Mouse (Mus musculus) hindbrain, embryonic 16.5 days (tissue): Measurements from ENCODE around the gene Pkd1. TPM values are rescaled to one million over a fixed set of nuclear protein-coding genes. Genes with fewer than 3 reads are reported as not detected.

ENCODE experiments used
- ATAC-seq: fragments of 200-750 bp; cut with Nextera tagmentation; 2 replicates; pipeline ENCODE4 v1.8.0; 2017; ENCODE audit warnings: moderate TSS enrichment, moderate library complexity
- H3K27ac ChIP-seq: fragments of 300-500 bp; sonication (generic); 2 replicates; pipeline ENCODE4 v1.5.1; 2014; ENCODE audit warnings: low read depth, mild to moderate bottlenecking, control low read depth, low read length, moderate library complexity
- H3K27me3 ChIP-seq: fragments of 300-500 bp; sonication (generic); replicated peaks from 2 replicates; pipeline ENCODE4 v1.6.1; 2014; ENCODE audit warnings: low read length; ENCODE audit not compliant: control insufficient read depth, insufficient read depth
- H3K36me3 ChIP-seq: fragments of 300-500 bp; sonication (generic); 2 replicates; pipeline ENCODE4 v1.6.1; 2014; ENCODE audit warnings: mild to moderate bottlenecking, low read length, moderate library complexity, mixed read lengths; ENCODE audit not compliant: control insufficient read depth, insufficient read depth
- H3K4me1 ChIP-seq: fragments of 300-500 bp; sonication (generic); 2 replicates; pipeline ENCODE4 v1.6.1; 2014; ENCODE audit warnings: low read depth, low read length; ENCODE audit not compliant: control insufficient read depth, insufficient read depth
- H3K4me2 ChIP-seq: fragments of 300-500 bp; sonication (generic); 2 replicates; pipeline ENCODE4 v1.6.1; 2014; ENCODE audit warnings: mild to moderate bottlenecking, low read length, control low read depth, moderate library complexity
- H3K4me3 ChIP-seq: fragments of 300-500 bp; sonication (generic); 2 replicates; pipeline ENCODE4 v1.5.1; 2014; ENCODE audit warnings: mild to moderate bottlenecking, low read length, control low read depth, moderate library complexity
- H3K9ac ChIP-seq: fragments of 300-500 bp; sonication (generic); 2 replicates; pipeline ENCODE4 v1.6.1; 2014; ENCODE audit warnings: low read depth, mild to moderate bottlenecking, control low read depth, low read length, moderate library complexity
- H3K9me3 ChIP-seq: fragments of 300-500 bp; sonication (generic); 2 replicates; pipeline ENCODE4 v1.6.1; 2014; ENCODE audit warnings: mild to moderate bottlenecking, low read length, moderate library complexity; ENCODE audit not compliant: control insufficient read depth
- WGBS: fragments of 180-500 bp; shearing (Covaris S2); extraction: QIAGEN DNeasy Blood & Tissue Kit; methylation state at CpG from one replicate; pipeline ENCODE4 v1.1.7; 2014; 5-methylcytosine and 5-hydroxymethylcytosine counted together
- polyA plus RNA-seq: library from polyadenylated mRNA; unstranded; fragments of >200 nt; fragmentation: Nextera tagmentation; extraction: Ambion mirVana; gene quantifications from 2 replicates; pipeline ENCODE4 v1.2.1, GENCODE M21; 2015

The Pkd1 gene
- 26.8 and 29.9 TPM in 2 replicates for polyA plus RNA-seq

GRCm38 (mm10) chr17:24549618-24550415, at the start of gene Pkd1:
Gene Pkd1, plus strand, starts transcription at chr17:24549834.
- H3K9me3 ChIP-seq: no peaks in the 10 kb centered on the region
- 0 out of 2 replicates have a peak, but pooled peaks cover 3% of the 10 kb centered on the region for H3K27me3 ChIP-seq
- H3K4me1 ChIP-seq: peaks cover 27% of the 10 kb centered on the region
- H3K36me3 ChIP-seq: no peaks in the 10 kb centered on the region
- 0% methylated on average over 58 of the region's 72 CpGs for WGBS
- peak; percentile 96 for ATAC-seq
- peak within 1 kb of the TSS; percentile 95 for H3K27ac ChIP-seq
- H3K4me3 ChIP-seq: peak within 1 kb of the TSS; percentile 89
- H3K4me2 ChIP-seq: peak within 1 kb of the TSS; percentile 88
- peak within 1 kb of the TSS; percentile 96 for H3K9ac ChIP-seq

GRCm38 (mm10) chr17:24502208-24502607, 47.4 kb upstream of the Pkd1 start:
- peaks cover 3% of the 10 kb centered on the region; the same call in 1 of the 2 replicates for H3K4me1 ChIP-seq
- WGBS: 49% methylated on average over 11 of the region's 11 CpGs
- H3K27ac ChIP-seq: no peak overlapping the region
- H3K4me2 ChIP-seq: no peak overlapping the region
- no peak overlapping the region for H3K4me3 ChIP-seq
- ATAC-seq: no peak
- H3K9ac ChIP-seq: no peak overlapping the region
- H3K9me3 ChIP-seq: no peaks in the 10 kb centered on the region
- peaks cover 70% of the 10 kb centered on the region for H3K36me3 ChIP-seq
- H3K27me3 ChIP-seq: no peaks in the 10 kb centered on the region

- 93% methylated on average over 10 of the region's 10 CpGs for WGBS
- Histone ChIP-seq H3K9ac (no peak overlapping the region), H3K36me3 (peaks cover 66% of the 10 kb centered on the region), H3K9me3 (no peaks in the 10 kb centered on the region), H3K4me2 (no peak overlapping the region), H3K4me1 (peaks cover 3% of the 10 kb centered on the region; the same call in 1 of the 2 replicates), H3K4me3 (no peak overlapping the region), H3K27ac (no peak overlapping the region), H3K27me3 (no peaks in the 10 kb centered on the region)
- ATAC-seq: no peak
Measured at GRCm38 (mm10) chr17:24504085-24504484, 45.5 kb upstream of the Pkd1 start.

GRCm38 (mm10) chr17:24505286-24505955, 44.2 kb upstream of the Pkd1 start:
- no peak overlapping the region for H3K9ac ChIP-seq
- WGBS: 83% methylated on average over 30 of the region's 30 CpGs

GRCm38 (mm10) chr17:24506332-24507070, 43.1 kb upstream of the Pkd1 start:
- Histone ChIP-seq H3K9ac (peak overlapping the region; percentile 29; the same call in 1 of the 2 replicates), H3K4me1 (peaks cover 3% of the 10 kb centered on the region; the same call in 1 of the 2 replicates), H3K4me2 (peak overlapping the region; percentile 22; the same call in 1 of the 2 replicates), H3K9me3 (no peaks in the 10 kb centered on the region), H3K4me3 (no peak overlapping the region), H3K36me3 (peaks cover 51% of the 10 kb centered on the region), H3K27me3 (no peaks in the 10 kb centered on the region), H3K27ac (no peak overlapping the region)
- WGBS: 33% methylated on average over 36 of the region's 36 CpGs
- peak; percentile 10; the same call in 1 of the 2 replicates for ATAC-seq

More at GRCm38 (mm10) chr17:24505286-24505955, 44.2 kb upstream of the Pkd1 start:
- Histone ChIP-seq H3K4me3 (no peak overlapping the region), H3K27me3 (no peaks in the 10 kb centered on the region), H3K27ac (no peak overlapping the region; the same call in 1 of the 2 replicates), H3K9me3 (no peaks in the 10 kb centered on the region), H3K36me3 (peaks cover 58% of the 10 kb centered on the region), H3K4me2 (no peak overlapping the region), H3K4me1 (peaks cover 3% of the 10 kb centered on the region; the same call in 1 of the 2 replicates)
- ATAC-seq: no peak

GRCm38 (mm10) chr17:24507129-24507664, 42.4 kb upstream of the Pkd1 start:
- peaks cover 50% of the 10 kb centered on the region for H3K36me3 ChIP-seq
- H3K27ac ChIP-seq: no peak overlapping the region
- no peak overlapping the region for H3K9ac ChIP-seq
- WGBS: 50% methylated on average over 19 of the region's 19 CpGs
- H3K9me3 ChIP-seq: no peaks in the 10 kb centered on the region
- no peak overlapping the region for H3K4me2 ChIP-seq
- no peak overlapping the region for H3K4me3 ChIP-seq
- ATAC-seq: no peak
- peaks cover 3% of the 10 kb centered on the region; the same call in 1 of the 2 replicates for H3K4me1 ChIP-seq
- H3K27me3 ChIP-seq: no peaks in the 10 kb centered on the region

GRCm38 (mm10) chr17:24507806-24508460, 41.7 kb upstream of the Pkd1 start:
- WGBS: 75% methylated on average over 12 of the region's 12 CpGs
- no peaks in the 10 kb centered on the region for H3K27me3 ChIP-seq
- H3K9ac ChIP-seq: 0 out of 2 replicates have a peak overlapping the region, but pooled peaks have one; percentile 19
- no peaks in the 10 kb centered on the region for H3K9me3 ChIP-seq
- H3K4me3 ChIP-seq: no peak overlapping the region
- H3K4me2 ChIP-seq: no peak overlapping the region
- H3K36me3 ChIP-seq: peaks cover 44% of the 10 kb centered on the region
- H3K27ac ChIP-seq: 0 out of 2 replicates have a peak overlapping the region, but pooled peaks have one; percentile 2
- peaks cover 3% of the 10 kb centered on the region; the same call in 1 of the 2 replicates for H3K4me1 ChIP-seq
- ATAC-seq: no peak

- no peak overlapping the region for H3K9ac ChIP-seq
- peaks cover 29% of the 10 kb centered on the region for H3K36me3 ChIP-seq
- no peak overlapping the region for H3K27ac ChIP-seq
- no peaks in the 10 kb centered on the region for H3K27me3 ChIP-seq
- no peaks in the 10 kb centered on the region for H3K9me3 ChIP-seq
- H3K4me3 ChIP-seq: no peak overlapping the region
- no peak overlapping the region for H3K4me2 ChIP-seq
- WGBS: 48% methylated on average over 5 of the region's 5 CpGs
- ATAC-seq: peak; percentile 71
- H3K4me1 ChIP-seq: no peaks in the 10 kb centered on the region; the same call in 1 of the 2 replicates
Measured at GRCm38 (mm10) chr17:24513609-24514008, 36.0 kb upstream of the Pkd1 start.
